Mouse (Mus musculus) heart, embryonic 15.5 days (tissue): ENCODE results near the gene Olfr318. TPM values are rescaled to one million over a fixed set of nuclear protein-coding genes. Genes with fewer than 3 reads are reported as not detected.
"Not testable (repeated sequence)": the region's sequence is repeated elsewhere in the genome, so short reads cannot be mapped to it uniquely, and the experiment has no call there.

Source experiments
- ATAC-seq: fragments of 200-750 bp; cut with Nextera tagmentation; replicated peaks from 2 replicates; pipeline ENCODE4 v1.8.0; 2017; ENCODE audit warnings: low read depth, moderate TSS enrichment; ENCODE audit not compliant: insufficient number of reproducible peaks, insufficient read depth, low FRiP score
- H3K27ac ChIP-seq: fragments of 300-500 bp; sonication (generic); 2 replicates; pipeline ENCODE4 v1.5.1; 2015; ENCODE audit warnings: mild to moderate bottlenecking, inconsistent platforms
- H3K27me3 ChIP-seq: fragments of 300-500 bp; sonication (generic); 2 replicates; pipeline ENCODE4 v1.6.1; 2015; ENCODE audit warnings: inconsistent platforms
- H3K36me3 ChIP-seq: fragments of 300-500 bp; sonication (generic); 2 replicates; pipeline ENCODE4 v1.6.1; 2015; ENCODE audit warnings: mild to moderate bottlenecking, inconsistent platforms
- H3K4me1 ChIP-seq: fragments of 300-500 bp; sonication (generic); replicated peaks from 2 replicates; pipeline ENCODE4 v1.6.1; 2015; ENCODE audit warnings: inconsistent platforms
- H3K4me2 ChIP-seq: fragments of 300-500 bp; sonication (generic); 2 replicates; pipeline ENCODE4 v1.6.1; 2015; ENCODE audit warnings: inconsistent platforms, mild to moderate bottlenecking, moderate library complexity
- H3K4me3 ChIP-seq: fragments of 300-500 bp; sonication (generic); 2 replicates; pipeline ENCODE4 v1.5.1; 2015; ENCODE audit warnings: mild to moderate bottlenecking, inconsistent platforms
- H3K9ac ChIP-seq: fragments of 300-500 bp; sonication (generic); 2 replicates; pipeline ENCODE4 v1.6.1; 2015; ENCODE audit warnings: mild to moderate bottlenecking, inconsistent platforms
- H3K9me3 ChIP-seq: fragments of 300-500 bp; sonication (generic); replicated peaks from 2 replicates; pipeline ENCODE4 v1.6.1; 2016; ENCODE audit warnings: inconsistent platforms
- WGBS: fragments of 180-500 bp; shearing (Covaris S2); methylation state at CpG from one replicate; pipeline ENCODE4 v1.1.7; 2015; ENCODE audit warnings: mixed read lengths; 5-methylcytosine and 5-hydroxymethylcytosine counted together
- polyA plus RNA-seq: library from polyadenylated mRNA; unstranded; fragments of >200 nt; fragmentation: Nextera tagmentation; extraction: Ambion mirVana; gene quantifications from 2 replicates; pipeline ENCODE4 v1.2.1, GENCODE M21; 2015

Olfr318 gene
- not detected in 2 replicates for polyA plus RNA-seq

- no peak for ATAC-seq
- no peaks in the 10 kb centered on the region for H3K9me3 ChIP-seq
Observed at GRCm38 (mm10) chr11:58723914-58724313, at the start of gene Olfr318. Gene Olfr318, minus strand, starts transcription at chr11:58724014.

GRCm38 (mm10) chr11:58772888-58773287, 49.1 kb upstream of the Olfr318 start, which contains the start of gene Olfr315:
Gene Olfr315, plus strand, starts transcription at chr11:58773188.
- H3K27me3 ChIP-seq = no peaks in the 10 kb centered on the region
- ATAC-seq = no peak

More at GRCm38 (mm10) chr11:58723914-58724313, at the start of gene Olfr318:
- Histone ChIP-seq H3K4me2 (no peak within 1 kb of the TSS), H3K4me3 (no peak within 1 kb of the TSS), H3K27me3 (no peaks in the 10 kb centered on the region), H3K27ac (no peak within 1 kb of the TSS), H3K4me1 (no peaks in the 10 kb centered on the region), H3K36me3 (no peaks in the 10 kb centered on the region), H3K9ac (no peak within 1 kb of the TSS)

GRCm38 (mm10) chr11:58752434-58752833, 28.6 kb upstream of the Olfr318 start, which contains the start of gene Olfr316:
Gene Olfr316, plus strand, starts transcription at chr11:58752734.
- Histone ChIP-seq H3K36me3 (no peaks in the 10 kb centered on the region), H3K4me3 (no peak within 1 kb of the TSS), H3K9me3 (no peaks in the 10 kb centered on the region), H3K9ac (no peak within 1 kb of the TSS), H3K4me2 (no peak within 1 kb of the TSS), H3K4me1 (no peaks in the 10 kb centered on the region), H3K27ac (no peak within 1 kb of the TSS), H3K27me3 (no peaks in the 10 kb centered on the region)
- ATAC-seq = no peak
- 69% methylated on average over 2 of the region's 2 CpGs for WGBS

More at GRCm38 (mm10) chr11:58772888-58773287, 49.1 kb upstream of the Olfr318 start, which contains the start of gene Olfr315:
- Histone ChIP-seq H3K9ac (no peak within 1 kb of the TSS), H3K36me3 (no peaks in the 10 kb centered on the region), H3K4me1 (no peaks in the 10 kb centered on the region), H3K27ac (no peak within 1 kb of the TSS), H3K4me2 (no peak within 1 kb of the TSS), H3K4me3 (no peak within 1 kb of the TSS), H3K9me3 (no peaks in the 10 kb centered on the region)

- not testable (repeated sequence) for H3K9me3 ChIP-seq, H3K27me3 ChIP-seq, ATAC-seq, H3K4me2 ChIP-seq, H3K36me3 ChIP-seq, H3K4me1 ChIP-seq, H3K4me3 ChIP-seq, H3K9ac ChIP-seq, H3K27ac ChIP-seq
- WGBS = 82% methylated on average over 18 of the region's 18 CpGs
Observed at GRCm38 (mm10) chr11:58751096-58751495, 27.3 kb upstream of the Olfr318 start.

GRCm38 (mm10) chr11:58738792-58739262, 15.0 kb upstream of the Olfr318 start, which contains the start of gene Olfr317:
Gene Olfr317, minus strand, starts transcription at chr11:58739212.
- Histone ChIP-seq H3K36me3 (no peaks in the 10 kb centered on the region), H3K27me3 (no peaks in the 10 kb centered on the region)
- 74% methylated on average over 4 of the region's 4 CpGs for WGBS

GRCm38 (mm10) chr11:58733372-58733771, 9.6 kb upstream of the Olfr318 start:
- Histone ChIP-seq H3K9me3 (no peaks in the 10 kb centered on the region), H3K27ac (no peak overlapping the region), H3K9ac (no peak overlapping the region), H3K4me2 (no peak overlapping the region), H3K4me1 (no peaks in the 10 kb centered on the region), H3K27me3 (no peaks in the 10 kb centered on the region), H3K4me3 (no peak overlapping the region), H3K36me3 (no peaks in the 10 kb centered on the region)
- no peak for ATAC-seq
- 50% methylated on average over 3 of the region's 3 CpGs for WGBS

More at GRCm38 (mm10) chr11:58738792-58739262, 15.0 kb upstream of the Olfr318 start, which contains the start of gene Olfr317:
- Histone ChIP-seq H3K4me2 (no peak within 1 kb of the TSS), H3K27ac (no peak within 1 kb of the TSS), H3K4me3 (no peak within 1 kb of the TSS), H3K9me3 (no peaks in the 10 kb centered on the region), H3K9ac (no peak within 1 kb of the TSS), H3K4me1 (no peaks in the 10 kb centered on the region)
- no peak for ATAC-seq

GRCm38 (mm10) chr11:58727896-58728650, 4.3 kb upstream of the Olfr318 start:
- H3K27ac ChIP-seq, H3K4me3 ChIP-seq, H3K27me3 ChIP-seq, ATAC-seq, H3K4me1 ChIP-seq, H3K36me3 ChIP-seq, H3K9ac ChIP-seq, H3K4me2 ChIP-seq, H3K9me3 ChIP-seq: not testable (repeated sequence)
- 79% methylated on average over 6 of the region's 6 CpGs for WGBS

- no peak for ATAC-seq
- H3K9me3 ChIP-seq = no peaks in the 10 kb centered on the region
- no peak overlapping the region for H3K27ac ChIP-seq
- H3K4me1 ChIP-seq = no peaks in the 10 kb centered on the region
- H3K36me3 ChIP-seq = no peaks in the 10 kb centered on the region
- no peak overlapping the region for H3K4me2 ChIP-seq
- H3K4me3 ChIP-seq = no peak overlapping the region
- no peaks in the 10 kb centered on the region for H3K27me3 ChIP-seq
- H3K9ac ChIP-seq = no peak overlapping the region
- WGBS = 79% methylated on average over 4 of the region's 4 CpGs
Observed at GRCm38 (mm10) chr11:58719701-58720100, 4.1 kb downstream of the Olfr318 start.

GRCm38 (mm10) chr11:58717723-58718122, 6.1 kb downstream of the Olfr318 start:
- not testable (repeated sequence) for ATAC-seq, H3K4me3 ChIP-seq, H3K9ac ChIP-seq, H3K4me2 ChIP-seq, H3K4me1 ChIP-seq, H3K27me3 ChIP-seq, H3K27ac ChIP-seq, H3K36me3 ChIP-seq, H3K9me3 ChIP-seq
- 80% methylated on average over 7 of the region's 7 CpGs for WGBS

GRCm38 (mm10) chr11:58709086-58709485, 14.7 kb downstream of the Olfr318 start:
- no peak for ATAC-seq
- 76% methylated on average over 11 of the region's 11 CpGs for WGBS

GRCm38 (mm10) chr11:58698862-58699261, 25.0 kb downstream of the Olfr318 start, which contains the start of gene Olfr319:
Gene Olfr319, plus strand, starts transcription at chr11:58699162.
- Histone ChIP-seq H3K4me1 (no peaks in the 10 kb centered on the region), H3K9ac (no peak within 1 kb of the TSS), H3K4me3 (no peak within 1 kb of the TSS), H3K4me2 (no peak within 1 kb of the TSS), H3K27me3 (no peaks in the 10 kb centered on the region), H3K36me3 (no peaks in the 10 kb centered on the region), H3K9me3 (no peaks in the 10 kb centered on the region; the same call in 1 of the 2 replicates), H3K27ac (no peak within 1 kb of the TSS)
- no peak for ATAC-seq
- 78% methylated on average over 3 of the region's 3 CpGs for WGBS

More at GRCm38 (mm10) chr11:58709086-58709485, 14.7 kb downstream of the Olfr318 start:
- Histone ChIP-seq H3K9me3 (no peaks in the 10 kb centered on the region), H3K36me3 (no peaks in the 10 kb centered on the region), H3K9ac (no peak overlapping the region), H3K4me3 (no peak overlapping the region), H3K27me3 (no peaks in the 10 kb centered on the region), H3K27ac (no peak overlapping the region), H3K4me1 (no peaks in the 10 kb centered on the region), H3K4me2 (no peak overlapping the region)
